Mouse (Mus musculus) embryo, embryonic 11 days (tissue): Measurements from ENCODE around the gene Chd8.

Experiments
- DNase-seq: peaks from one replicate; pipeline ENCODE4 v3.0.0-alpha.2; 2015

Chd8 gene

DNA sequence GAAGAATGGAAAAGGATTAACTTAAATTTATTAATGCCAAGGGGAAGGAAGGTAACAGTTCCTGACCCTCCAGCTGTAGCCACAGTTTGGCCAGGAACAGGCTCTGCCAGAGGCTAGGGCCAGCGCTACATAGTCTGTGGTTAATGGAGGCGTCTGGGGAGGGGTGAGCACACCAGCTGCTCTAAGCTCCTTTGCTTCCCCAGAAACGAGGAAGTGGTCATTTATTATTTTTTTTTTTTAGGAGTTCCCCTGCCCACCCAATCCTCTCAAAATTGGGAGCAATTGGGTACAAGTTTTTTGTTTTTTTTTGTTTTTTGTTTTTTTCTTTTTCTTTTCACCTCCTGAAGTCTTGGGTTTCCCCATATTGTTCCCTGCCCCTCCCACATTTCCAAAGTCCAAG, 59.4 kb downstream of the Chd8 start:
- DNase-seq, result peak; percentile 28

DNA sequence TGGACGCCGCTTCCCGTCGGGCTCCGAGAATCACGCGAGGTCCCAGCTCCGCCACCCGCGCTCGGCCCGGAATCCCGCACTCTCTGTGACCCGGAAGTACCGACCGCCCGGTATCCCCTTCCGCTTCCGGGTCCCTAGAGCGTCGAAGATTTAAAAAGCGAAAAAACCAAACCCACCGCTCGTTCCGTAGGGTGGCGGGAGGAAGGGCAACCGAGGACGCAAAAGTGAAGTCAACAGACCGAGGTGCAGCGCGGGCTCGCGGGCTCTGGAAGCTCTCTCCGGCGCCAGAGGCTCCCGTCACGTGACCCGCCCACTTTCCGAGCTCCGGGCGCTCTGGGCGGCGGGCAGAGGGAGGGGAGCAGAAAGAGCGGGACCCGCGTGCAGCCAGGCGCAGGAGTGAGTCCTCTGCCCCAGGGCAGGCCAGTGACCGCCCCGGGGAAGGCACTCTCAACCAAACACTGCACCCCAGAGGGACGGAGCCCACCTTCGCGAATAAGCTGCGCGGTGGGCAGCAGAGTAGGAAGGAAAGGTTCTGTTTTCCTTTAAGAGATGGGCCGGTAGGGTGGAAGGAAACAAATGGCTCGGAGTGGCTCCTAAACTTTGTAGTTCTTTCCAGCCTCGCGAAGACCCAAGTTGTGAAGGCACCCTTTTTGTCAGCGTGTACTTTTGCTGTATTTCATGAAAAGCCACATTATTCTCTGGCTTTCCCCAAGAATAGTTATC, 60.3 kb downstream of the Chd8 start, which contains the start of gene Supt16:
Gene Supt16 (minus strand): TSS at position 261 of the 723 bp plus-strand sequence.
- peak; percentile 94 for DNase-seq

DNA sequence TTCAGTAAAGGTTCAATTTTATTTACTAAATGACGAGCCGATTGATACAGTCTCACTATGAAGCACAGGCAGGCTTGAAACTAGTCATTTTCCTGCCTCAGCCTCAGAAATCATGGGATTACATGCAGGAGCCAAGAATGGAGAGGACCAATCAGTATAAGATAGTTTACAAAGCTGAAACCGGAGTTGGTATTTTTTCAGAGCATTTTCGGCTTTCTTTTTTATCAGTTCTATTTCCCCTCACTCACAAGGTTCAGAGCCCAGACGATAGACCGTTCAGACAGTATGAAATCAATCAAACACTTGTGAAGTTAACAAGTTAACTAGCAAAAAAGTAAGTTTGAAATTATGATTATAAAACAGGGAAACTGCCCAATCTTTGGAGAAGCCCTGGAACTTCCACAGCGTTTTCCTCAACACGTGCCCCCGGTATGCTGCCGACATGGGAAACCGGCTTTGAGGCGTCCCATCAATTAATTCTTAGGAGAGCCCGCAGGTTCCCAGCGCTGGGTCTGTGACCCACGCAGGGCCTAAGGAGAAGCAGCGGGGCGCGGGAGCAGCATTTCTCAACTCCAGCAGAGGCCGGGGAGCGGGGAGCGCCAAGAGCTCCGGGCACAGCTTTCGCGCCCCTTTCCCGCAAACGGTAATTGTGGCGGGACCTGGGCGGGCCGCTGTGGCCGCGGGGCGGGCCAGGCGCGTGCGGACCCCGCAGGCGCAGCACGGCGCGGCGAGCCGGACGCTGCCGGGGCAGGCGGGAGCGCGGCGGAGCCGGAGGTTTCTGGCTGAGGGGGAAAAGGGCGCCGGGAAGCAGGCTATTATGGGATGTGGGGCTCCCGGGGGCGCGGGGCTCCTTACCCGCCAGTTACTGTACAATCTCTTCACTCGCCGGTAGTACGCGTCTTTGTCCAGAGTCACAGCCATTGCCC, 61.1 kb downstream of the Chd8 start:
- peak; percentile 54 for DNase-seq

DNA sequence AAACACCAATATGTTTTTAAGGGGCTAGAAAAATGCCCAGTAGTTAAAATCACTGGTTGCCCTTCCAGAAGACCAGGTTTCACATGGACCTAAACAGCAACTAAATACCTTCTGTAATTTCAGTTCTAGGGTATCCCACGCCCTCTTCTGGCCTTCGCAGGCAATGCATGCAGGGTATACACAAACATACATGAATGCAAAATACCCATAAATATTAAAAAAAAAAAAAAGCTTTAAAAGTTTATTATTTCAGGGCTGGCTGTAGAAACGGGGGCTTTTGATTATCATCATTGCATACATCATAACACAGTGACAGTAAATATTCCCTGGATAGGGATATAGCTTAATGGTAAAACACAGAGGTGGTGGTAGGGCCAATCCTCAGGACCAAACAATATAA, 61.9 kb downstream of the Chd8 start:
- DNase-seq, result peak; percentile 60

DNA sequence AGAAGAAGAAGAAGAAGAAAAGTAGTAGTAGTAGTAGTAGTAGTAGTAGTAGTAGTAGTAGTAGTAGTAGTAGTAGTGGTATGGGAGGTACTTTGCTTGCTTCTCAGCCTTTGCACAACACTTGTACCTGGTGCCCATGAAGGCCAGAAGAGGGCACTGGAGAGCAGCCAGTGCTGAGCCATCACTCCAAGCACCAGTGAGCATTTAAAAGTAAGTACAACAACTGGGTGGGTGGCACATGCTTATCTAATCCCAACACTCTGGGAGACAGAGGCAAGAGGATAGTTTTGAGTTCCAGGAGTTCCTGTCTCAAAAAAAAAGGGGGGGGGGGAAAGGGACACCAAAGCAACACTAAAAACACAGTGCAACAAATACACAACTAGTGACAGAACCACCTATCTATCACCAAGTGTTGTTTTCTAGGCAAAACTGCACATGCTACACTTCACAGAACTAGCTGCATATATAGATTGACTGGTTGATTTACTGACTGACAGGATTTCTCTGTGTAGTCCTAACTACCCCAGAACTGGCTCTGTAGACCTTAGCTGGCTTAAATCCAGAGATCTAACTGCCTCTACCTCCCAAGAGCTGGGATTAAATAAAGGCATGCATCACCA, 66.7 kb downstream of the Chd8 start:
- peak; percentile 41 for DNase-seq

DNA sequence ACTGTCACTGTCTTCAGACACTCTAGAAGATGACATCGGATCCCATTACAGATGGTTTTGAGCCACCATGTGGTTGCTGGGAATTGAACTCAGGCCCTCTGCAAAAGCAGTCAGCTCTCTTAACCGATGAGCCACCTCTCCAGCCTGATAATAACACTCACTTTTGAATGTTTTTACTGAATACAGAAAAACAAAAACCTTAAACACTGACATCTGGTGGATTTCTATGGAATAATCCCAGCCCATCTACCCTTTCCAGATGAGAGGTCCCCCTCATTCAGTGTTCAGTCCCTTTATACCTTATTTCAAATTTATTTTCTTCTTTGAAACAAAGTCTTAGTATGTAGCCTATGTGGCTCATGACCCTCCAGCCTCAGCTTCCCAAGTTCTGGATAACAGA, 68.1 kb downstream of the Chd8 start:
- DNase-seq, result peak; percentile 7

DNA sequence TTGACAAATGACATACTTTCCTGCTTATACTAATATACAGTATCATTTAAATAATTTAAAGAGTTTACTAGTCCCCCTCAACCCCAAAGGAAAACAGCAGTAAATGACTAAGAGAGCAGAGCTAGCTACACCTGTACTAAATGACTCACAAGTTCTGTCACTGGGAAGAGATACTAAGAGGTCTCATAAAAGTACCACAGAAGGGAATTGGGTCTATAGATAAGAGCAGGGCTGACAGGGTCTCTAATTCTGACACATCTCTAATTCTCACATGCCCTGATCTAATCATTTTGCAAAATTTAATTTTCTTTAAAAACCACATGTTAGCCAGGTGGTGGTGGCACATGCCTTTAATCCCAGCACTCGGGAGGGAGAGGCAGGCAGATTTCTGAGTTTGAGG, 68.8 kb downstream of the Chd8 start:
- no peak for DNase-seq

DNA sequence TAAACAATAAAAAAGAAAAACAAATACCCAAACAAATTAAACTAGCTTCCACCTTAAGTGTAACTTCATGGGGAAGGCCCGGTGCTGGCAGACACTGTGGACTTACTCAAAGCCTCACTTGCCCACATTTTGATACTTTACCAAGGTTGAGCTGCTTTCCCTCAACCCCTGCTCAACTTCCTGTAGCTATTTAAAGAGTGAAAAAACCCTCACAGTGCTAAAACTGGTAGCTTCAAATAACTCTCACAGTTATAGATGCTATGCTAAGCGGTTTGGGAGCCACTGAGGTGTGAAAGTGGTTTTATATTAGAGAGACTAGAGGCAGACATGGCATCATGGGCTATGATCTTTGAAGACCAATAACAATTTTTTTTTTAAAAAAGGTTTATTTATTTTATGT, 91.0 kb downstream of the Chd8 start:
- DNase-seq, result no peak

DNA sequence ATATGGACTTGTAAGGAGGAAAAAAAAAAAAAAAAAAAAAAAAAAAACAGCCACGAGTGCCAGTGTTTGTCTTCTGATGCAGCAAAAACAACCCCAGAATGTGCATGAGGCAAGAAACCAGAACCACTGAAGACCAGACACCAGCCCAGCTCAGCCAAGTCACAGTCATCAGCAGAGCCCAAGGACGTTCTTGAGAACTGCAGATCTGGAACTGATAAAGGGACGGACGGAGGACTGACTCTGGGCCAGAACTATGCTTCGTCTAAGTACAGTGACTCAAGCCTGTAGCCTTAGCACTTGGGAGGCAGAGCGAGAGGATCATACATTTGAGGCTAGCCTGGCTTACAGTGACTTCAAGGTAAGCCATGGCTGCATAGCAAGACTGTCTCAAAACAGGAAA, 96.7 kb downstream of the Chd8 start:
- DNase-seq, result no peak

DNA sequence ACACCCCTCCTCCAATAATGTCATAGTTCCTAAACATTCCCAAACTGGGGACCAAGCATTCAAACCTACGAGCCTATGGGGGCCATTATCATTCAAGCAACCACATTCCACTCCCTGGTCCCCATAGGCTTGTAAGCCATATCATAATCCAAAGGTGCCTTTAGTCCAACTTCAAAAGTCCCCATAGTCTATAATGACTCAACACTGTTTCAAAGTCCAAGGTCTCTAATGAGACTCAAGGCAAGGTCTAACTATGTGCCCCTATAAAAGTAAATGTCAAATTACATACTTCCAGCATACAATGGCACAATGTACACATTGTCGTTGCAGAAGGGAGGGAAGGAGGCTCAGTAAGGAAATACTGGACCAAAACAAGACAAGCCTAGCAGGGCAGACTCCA, 102.6 kb downstream of the Chd8 start:
- DNase-seq, result no peak

DNA sequence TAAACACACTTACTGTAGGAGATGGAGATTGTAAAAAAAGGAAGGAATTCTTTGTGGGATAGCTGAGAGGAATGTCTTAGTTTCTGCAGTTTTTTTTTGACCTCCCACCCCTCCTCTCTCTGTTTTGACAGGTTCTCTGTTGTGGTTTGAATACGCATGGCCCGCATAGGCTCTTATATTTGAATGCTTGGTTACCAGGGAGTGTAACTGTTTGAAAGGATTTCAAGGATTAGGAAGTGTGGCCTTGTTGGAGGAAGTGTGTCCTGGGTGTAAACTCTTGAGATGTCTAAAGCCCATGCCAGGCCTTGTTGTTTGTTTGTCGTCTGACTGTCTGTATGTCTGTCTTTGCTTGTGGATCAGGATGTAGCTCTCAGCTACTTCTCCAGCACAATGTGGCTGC, 105.0 kb downstream of the Chd8 start:
- DNase-seq, result no peak

DNA sequence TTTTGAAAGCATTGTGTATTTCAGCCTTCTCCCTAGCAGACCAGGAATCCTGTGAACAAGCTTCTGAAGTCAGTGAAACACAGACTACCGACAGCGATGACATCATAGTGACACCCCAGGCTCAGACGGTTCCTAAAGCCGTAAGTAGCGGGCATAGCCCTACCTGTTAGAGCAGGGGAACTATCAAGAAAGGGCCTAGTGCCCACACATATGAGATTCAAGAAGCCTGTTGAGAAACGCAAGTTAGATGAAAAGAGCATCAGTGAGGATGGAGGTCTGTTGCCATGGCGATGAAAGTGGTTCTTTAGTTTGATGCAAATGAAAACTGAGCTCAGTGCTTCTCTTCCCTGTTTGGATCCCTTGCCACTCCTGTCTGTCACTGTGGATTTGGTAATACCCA, 105.4 kb downstream of the Chd8 start:
- DNase-seq, result peak; percentile 21

DNA sequence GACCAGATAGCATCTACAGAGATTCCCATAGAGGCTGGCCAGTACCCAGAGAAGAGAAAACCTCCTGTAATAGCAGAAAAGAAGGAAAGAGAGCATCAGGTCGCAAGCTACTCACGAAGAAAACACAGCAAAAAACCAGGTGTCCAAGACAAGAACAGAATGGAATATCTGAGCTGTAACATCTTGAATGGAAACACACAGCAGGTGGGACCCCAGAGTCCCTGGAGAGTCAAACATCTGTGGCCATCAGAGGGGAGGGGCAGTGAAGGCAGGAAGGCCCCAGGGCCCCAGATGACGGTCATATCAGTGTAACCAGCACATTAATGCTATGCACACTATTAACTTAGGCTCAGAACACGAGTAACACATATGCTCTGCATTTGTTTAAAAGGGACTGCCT, 107.7 kb downstream of the Chd8 start:
- no peak for DNase-seq
